Mouse (Mus musculus): ENCODE results near the gene Siae. TPM values are rescaled to one million over a fixed set of nuclear protein-coding genes. Genes with fewer than 3 reads are reported as not detected.
A peak's percentile ranks its signal among the peaks of the same experiment; 100 is the strongest.

The Siae gene
- polyA plus RNA-seq, 1 experiment from 2014 or later = 10.6 TPM

GRCm38 (mm10) chr9:37615220-37615619, 59.7 kb downstream of the Siae start:
- Histone ChIP-seq H3K9ac (ENCODE audit: low read depth, low read length) (no peak overlapping the region), H3K27me3 (ENCODE audit: insufficient read depth, low read length) (no peaks in the 10 kb centered on the region), H3K4me1 (replicated peaks; ENCODE audit: insufficient read depth, low read length) (0 out of 2 replicates have a peak, but pooled peaks cover 4% of the 10 kb centered on the region), H3K36me3 (ENCODE audit: insufficient read depth, low read length) (no peaks in the 10 kb centered on the region), H3K27ac (no peak overlapping the region), H3K4me2 (ENCODE audit: low read length) (no peak overlapping the region), H3K4me3 (replicated peaks; ENCODE audit: low read depth, low read length) (no peak overlapping the region), H3K9me3 (replicated peaks; ENCODE audit: low read length) (no peaks in the 10 kb centered on the region)
- 69% methylated on average over 5 of the region's 5 CpGs for whole genome bisulfite sequencing
- DNase-seq (ENCODE audit: low spot score) (no peak), ATAC-seq (replicated peaks; ENCODE audit: low FRiP score, low read depth) (no peak)
- no peak for TF ChIP-seq CTCF (IDR thresholded peaks at IDR 0.05; ENCODE audit: low read depth)

- Histone ChIP-seq H3K9me3 (replicated peaks; ENCODE audit: low read length) (no peaks in the 10 kb centered on the region), H3K4me1 (replicated peaks; ENCODE audit: insufficient read depth, low read length) (0 out of 2 replicates have a peak, but pooled peaks cover 4% of the 10 kb centered on the region), H3K4me2 (ENCODE audit: low read length) (no peak overlapping the region), H3K27me3 (ENCODE audit: insufficient read depth, low read length) (no peaks in the 10 kb centered on the region), H3K36me3 (ENCODE audit: insufficient read depth, low read length) (no peaks in the 10 kb centered on the region), H3K27ac (no peak overlapping the region), H3K4me3 (replicated peaks; ENCODE audit: low read depth, low read length) (no peak overlapping the region), H3K9ac (ENCODE audit: low read depth, low read length) (no peak overlapping the region)
- DNase-seq (ENCODE audit: low spot score) (peak; percentile 64), ATAC-seq (replicated peaks; ENCODE audit: low FRiP score, low read depth) (no peak)
- peak; percentile 88 for TF ChIP-seq CTCF (IDR thresholded peaks at IDR 0.05; ENCODE audit: low read depth)
- WGBS = 58% methylated on average over 2 of the region's 2 CpGs
Observed at GRCm38 (mm10) chr9:37616770-37617169, 61.3 kb downstream of the Siae start.

- ATAC-seq (replicated peaks; ENCODE audit: low FRiP score, low read depth) = no peak
- no peak overlapping the region for H3K4me2 ChIP-seq (ENCODE audit: low read length)
Observed at GRCm38 (mm10) chr9:37621290-37621689, 65.8 kb downstream of the Siae start.

GRCm38 (mm10) chr9:37623981-37624380, 68.5 kb downstream of the Siae start:
- H3K9ac ChIP-seq (ENCODE audit: low read depth, low read length) = no peak overlapping the region
- no peak for ATAC-seq (replicated peaks; ENCODE audit: low FRiP score, low read depth)
- no peak for DNase-seq (ENCODE audit: low spot score)
- H3K4me2 ChIP-seq (ENCODE audit: low read length) = no peak overlapping the region
- H3K9me3 ChIP-seq (replicated peaks; ENCODE audit: low read length) = no peaks in the 10 kb centered on the region
- no peaks in the 10 kb centered on the region for H3K36me3 ChIP-seq (ENCODE audit: insufficient read depth, low read length)
- 88% methylated on average over 3 of the region's 3 CpGs for WGBS
- no peak overlapping the region for H3K4me3 ChIP-seq (replicated peaks; ENCODE audit: low read depth, low read length)
- H3K27me3 ChIP-seq (ENCODE audit: insufficient read depth, low read length) = no peaks in the 10 kb centered on the region
- H3K4me1 ChIP-seq (replicated peaks; ENCODE audit: insufficient read depth, low read length) = no peaks in the 10 kb centered on the region
- no peak for TF ChIP-seq CTCF (IDR thresholded peaks at IDR 0.05; ENCODE audit: low read depth)
- H3K27ac ChIP-seq = no peak overlapping the region

More at GRCm38 (mm10) chr9:37621290-37621689, 65.8 kb downstream of the Siae start:
- 86% methylated on average over 6 of the region's 6 CpGs for WGBS
- H3K27me3 ChIP-seq (ENCODE audit: insufficient read depth, low read length) = no peaks in the 10 kb centered on the region
- no peaks in the 10 kb centered on the region for H3K36me3 ChIP-seq (ENCODE audit: insufficient read depth, low read length)
- no peak overlapping the region for H3K9ac ChIP-seq (ENCODE audit: low read depth, low read length)
- TF ChIP-seq CTCF (IDR thresholded peaks at IDR 0.05; ENCODE audit: low read depth) = no peak
- no peaks in the 10 kb centered on the region for H3K4me1 ChIP-seq (replicated peaks; ENCODE audit: insufficient read depth, low read length)
- no peaks in the 10 kb centered on the region for H3K9me3 ChIP-seq (replicated peaks; ENCODE audit: low read length)
- no peak overlapping the region for H3K27ac ChIP-seq
- DNase-seq (ENCODE audit: low spot score) = no peak
- no peak overlapping the region for H3K4me3 ChIP-seq (replicated peaks; ENCODE audit: low read depth, low read length)

- Histone ChIP-seq H3K27ac (no peak overlapping the region), H3K4me3 (replicated peaks; ENCODE audit: low read depth, low read length) (no peak overlapping the region), H3K27me3 (ENCODE audit: insufficient read depth, low read length) (no peaks in the 10 kb centered on the region), H3K9ac (ENCODE audit: low read depth, low read length) (no peak overlapping the region), H3K4me2 (ENCODE audit: low read length) (no peak overlapping the region), H3K9me3 (replicated peaks; ENCODE audit: low read length) (no peaks in the 10 kb centered on the region), H3K36me3 (ENCODE audit: insufficient read depth, low read length) (no peaks in the 10 kb centered on the region), H3K4me1 (replicated peaks; ENCODE audit: insufficient read depth, low read length) (no peaks in the 10 kb centered on the region)
- TF ChIP-seq CTCF (IDR thresholded peaks at IDR 0.05; ENCODE audit: low read depth) = no peak
- no peak for DNase-seq (ENCODE audit: low spot score)
- 80% methylated on average over 1 of the region's 1 CpGs for WGBS
- no peak for ATAC-seq (replicated peaks; ENCODE audit: low FRiP score, low read depth)
Observed at GRCm38 (mm10) chr9:37624502-37624901, 69.0 kb downstream of the Siae start.

- Histone ChIP-seq H3K9me3 (replicated peaks; ENCODE audit: low read length) (no peaks in the 10 kb centered on the region), H3K9ac (ENCODE audit: low read depth, low read length) (no peak overlapping the region), H3K27ac (no peak overlapping the region), H3K27me3 (ENCODE audit: insufficient read depth, low read length) (no peaks in the 10 kb centered on the region), H3K4me3 (replicated peaks; ENCODE audit: low read depth, low read length) (no peak overlapping the region), H3K4me1 (replicated peaks; ENCODE audit: insufficient read depth, low read length) (no peaks in the 10 kb centered on the region), H3K36me3 (ENCODE audit: insufficient read depth, low read length) (no peaks in the 10 kb centered on the region), H3K4me2 (ENCODE audit: low read length) (no peak overlapping the region)
- WGBS = 44% methylated on average over 3 of the region's 3 CpGs
- TF ChIP-seq CTCF (IDR thresholded peaks at IDR 0.05; ENCODE audit: low read depth) = no peak
- DNase-seq (ENCODE audit: low spot score) (no peak), ATAC-seq (replicated peaks; ENCODE audit: low FRiP score, low read depth) (no peak)
Observed at GRCm38 (mm10) chr9:37625129-37625528, 69.6 kb downstream of the Siae start.

GRCm38 (mm10) chr9:37625641-37626040, 70.1 kb downstream of the Siae start:
- Histone ChIP-seq H3K4me3 (replicated peaks; ENCODE audit: low read depth, low read length) (no peak overlapping the region), H3K9me3 (replicated peaks; ENCODE audit: low read length) (no peaks in the 10 kb centered on the region), H3K9ac (ENCODE audit: low read depth, low read length) (no peak overlapping the region), H3K4me1 (replicated peaks; ENCODE audit: insufficient read depth, low read length) (no peaks in the 10 kb centered on the region), H3K27ac (no peak overlapping the region), H3K4me2 (ENCODE audit: low read length) (no peak overlapping the region), H3K27me3 (ENCODE audit: insufficient read depth, low read length) (no peaks in the 10 kb centered on the region), H3K36me3 (ENCODE audit: insufficient read depth, low read length) (no peaks in the 10 kb centered on the region)
- 41% methylated on average over 7 of the region's 7 CpGs for WGBS
- ATAC-seq (replicated peaks; ENCODE audit: low FRiP score, low read depth) = no peak
- DNase-seq (ENCODE audit: low spot score) = no peak
- no peak for TF ChIP-seq CTCF (IDR thresholded peaks at IDR 0.05; ENCODE audit: low read depth)
